Mouse (Mus musculus) liver, embryonic 13.5 days (tissue): ENCODE results near the gene Ift140. TPM values are rescaled to one million over a fixed set of nuclear protein-coding genes. Genes with fewer than 3 reads are reported as not detected.
A peak's percentile ranks its signal among the peaks of the same experiment; 100 is the strongest.

Experiments
- ATAC-seq: fragments of 200-750 bp; cut with Nextera tagmentation; 2 replicates; pipeline ENCODE4 v1.8.0; 2017; ENCODE audit warnings: low read depth, mild to moderate bottlenecking, moderate number of reproducible peaks, moderate library complexity
- DNase-seq: peaks from one replicate; pipeline ENCODE4 v3.0.0; 2022
- H3K27ac ChIP-seq: fragments of 300-500 bp; sonication (generic); 2 replicates; pipeline ENCODE4 v1.5.1; 2015; ENCODE audit warnings: moderate library complexity, mild to moderate bottlenecking, inconsistent platforms
- H3K27me3 ChIP-seq: fragments of 300-500 bp; sonication (generic); 2 replicates; pipeline ENCODE4 v1.6.1; 2015; ENCODE audit warnings: mild to moderate bottlenecking, inconsistent platforms
- H3K36me3 ChIP-seq: fragments of 300-500 bp; sonication (generic); 2 replicates; pipeline ENCODE4 v1.6.1; 2015; ENCODE audit warnings: mild to moderate bottlenecking, inconsistent platforms
- H3K4me1 ChIP-seq: fragments of 300-500 bp; sonication (generic); replicated peaks from 2 replicates; pipeline ENCODE4 v1.6.1; 2015; ENCODE audit warnings: inconsistent platforms
- H3K4me2 ChIP-seq: fragments of 300-500 bp; sonication (generic); 2 replicates; pipeline ENCODE4 v1.6.1; 2015; ENCODE audit warnings: inconsistent platforms, mild to moderate bottlenecking, moderate library complexity
- H3K4me3 ChIP-seq: fragments of 300-500 bp; sonication (generic); replicated peaks from 2 replicates; pipeline ENCODE4 v1.5.1; 2015; ENCODE audit warnings: mild to moderate bottlenecking, inconsistent platforms
- H3K9ac ChIP-seq: fragments of 300-500 bp; sonication (generic); 2 replicates; pipeline ENCODE4 v1.6.1; 2015; ENCODE audit warnings: mild to moderate bottlenecking, inconsistent platforms
- H3K9me3 ChIP-seq: fragments of 300-500 bp; sonication (generic); replicated peaks from 2 replicates; pipeline ENCODE4 v1.6.1; 2016; ENCODE audit warnings: inconsistent platforms
- WGBS: fragments of 180-500 bp; shearing (Covaris S2); methylation state at CpG from one replicate; pipeline ENCODE4 v1.1.7; 2015; ENCODE audit not compliant: insufficient replicate concordance; 5-methylcytosine and 5-hydroxymethylcytosine counted together
- polyA plus RNA-seq: library from polyadenylated mRNA; unstranded; fragments of >200 nt; fragmentation: Nextera tagmentation; extraction: Ambion mirVana; gene quantifications from 2 replicates; pipeline ENCODE4 v1.2.1, GENCODE M21; 2015

The Ift140 gene
- polyA plus RNA-seq: 94.4 and 99.3 TPM in 2 replicates

GRCm38 (mm10) chr17:25015655-25016291, at the start of gene Ift140, which contains the start of gene Cramp1l:
TSS of gene Ift140 (plus strand) at chr17:25016085.
TSS of gene Cramp1l (minus strand) at chr17:25015788.
- peak within 1 kb of the TSS; percentile 95 for H3K27ac ChIP-seq
- peaks cover 39% of the 10 kb centered on the region for H3K36me3 ChIP-seq
- H3K4me2 ChIP-seq: peak within 1 kb of the TSS; percentile 93
- H3K9me3 ChIP-seq: no peaks in the 10 kb centered on the region
- peaks cover 37% of the 10 kb centered on the region for H3K4me1 ChIP-seq
- peak within 1 kb of the TSS; percentile 99 for H3K9ac ChIP-seq
- no peaks in the 10 kb centered on the region for H3K27me3 ChIP-seq
- under 1% methylated on average over 62 of the region's 62 CpGs for WGBS
- peak within 1 kb of the TSS; percentile 100 for H3K4me3 ChIP-seq
- ATAC-seq (peak; percentile 93), DNase-seq (peak; percentile 99)

DNA sequence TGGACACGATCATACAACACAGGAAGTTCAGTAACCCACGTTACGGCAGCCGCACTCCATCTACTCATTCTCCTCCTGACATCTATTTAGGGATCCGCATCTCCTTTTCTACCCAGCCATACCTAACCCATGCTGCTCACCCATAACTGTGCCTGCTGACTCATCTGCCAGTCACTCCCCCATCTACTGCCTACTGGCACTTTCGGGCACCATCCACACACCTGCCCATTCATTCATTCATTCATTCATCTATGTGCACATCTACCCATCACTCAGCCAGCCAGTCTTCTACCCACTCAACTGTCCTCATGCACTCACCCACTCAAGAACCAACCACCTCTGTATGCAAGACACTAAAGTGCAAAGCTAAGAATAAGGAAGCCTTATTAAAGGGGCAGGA, 28.7 kb upstream of the Ift140 start:
- no peak for DNase-seq
- Histone ChIP-seq H3K9me3 (no peaks in the 10 kb centered on the region), H3K4me1 (no peaks in the 10 kb centered on the region), H3K9ac (no peak overlapping the region), H3K4me3 (no peak overlapping the region), H3K4me2 (no peak overlapping the region), H3K27me3 (no peaks in the 10 kb centered on the region), H3K27ac (no peak overlapping the region), H3K36me3 (peaks cover 96% of the 10 kb centered on the region)
- WGBS: 88% methylated on average over 6 of the region's 6 CpGs
- no peak for ATAC-seq

DNA sequence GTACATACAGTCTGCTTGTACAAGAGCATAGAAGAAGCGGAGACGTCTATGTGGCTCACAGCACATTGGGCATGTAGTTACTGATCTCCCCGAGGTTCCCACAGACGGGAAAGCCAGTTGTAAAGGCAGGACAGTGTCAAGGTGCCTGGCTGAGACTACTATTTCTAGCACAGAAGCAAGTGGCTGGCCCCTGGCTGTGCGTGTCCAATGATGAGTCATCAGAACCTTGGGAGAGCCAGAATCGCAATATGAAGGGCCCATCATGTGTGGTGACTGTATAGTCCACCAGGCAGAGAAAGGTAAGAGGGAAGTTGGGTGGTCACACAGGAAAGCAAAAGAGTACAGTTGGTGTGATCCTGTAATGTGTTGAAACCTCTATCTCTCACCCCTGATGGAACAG, 21.2 kb upstream of the Ift140 start:
- WGBS: 90% methylated on average over 6 of the region's 6 CpGs
- H3K9me3 ChIP-seq: no peaks in the 10 kb centered on the region

DNA sequence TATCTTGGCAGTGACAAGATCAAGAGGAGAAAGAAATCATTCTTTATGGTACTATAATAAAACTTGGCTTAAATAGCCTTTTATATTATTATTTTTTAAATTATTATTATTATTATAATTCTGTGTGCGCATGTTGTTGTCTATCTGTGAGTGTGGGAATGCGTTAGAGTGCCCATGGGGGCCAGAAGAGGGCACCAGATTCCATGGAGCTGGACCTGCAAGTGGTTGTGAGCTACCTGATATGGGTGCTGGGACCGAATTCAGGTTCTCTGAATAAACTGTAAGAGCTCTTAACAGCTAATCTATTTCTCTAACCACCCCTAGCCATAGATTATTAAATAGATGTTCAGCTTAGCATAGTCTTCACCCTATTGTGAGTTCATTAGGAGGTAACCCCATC, 10.8 kb upstream of the Ift140 start:
- Histone ChIP-seq H3K4me3 (no peak overlapping the region), H3K27me3 (no peaks in the 10 kb centered on the region), H3K9me3 (no peaks in the 10 kb centered on the region), H3K4me2 (no peak overlapping the region), H3K9ac (no peak overlapping the region), H3K27ac (no peak overlapping the region), H3K36me3 (peaks cover 84% of the 10 kb centered on the region), H3K4me1 (peaks cover 12% of the 10 kb centered on the region)
- ATAC-seq (no peak), DNase-seq (no peak)
- WGBS: 88% methylated on average over 3 of the region's 3 CpGs

More for the DNA sequence above, 21.2 kb upstream of the Ift140 start:
- Histone ChIP-seq H3K27ac (no peak overlapping the region), H3K27me3 (no peaks in the 10 kb centered on the region), H3K36me3 (peaks cover 98% of the 10 kb centered on the region), H3K4me1 (no peaks in the 10 kb centered on the region), H3K4me2 (no peak overlapping the region), H3K4me3 (no peak overlapping the region), H3K9ac (no peak overlapping the region)
- DNase-seq: no peak
- no peak for ATAC-seq

GRCm38 (mm10) chr17:25007480-25007879, 8.4 kb upstream of the Ift140 start:
- H3K36me3 ChIP-seq: peaks cover 86% of the 10 kb centered on the region
- ATAC-seq: no peak

DNA sequence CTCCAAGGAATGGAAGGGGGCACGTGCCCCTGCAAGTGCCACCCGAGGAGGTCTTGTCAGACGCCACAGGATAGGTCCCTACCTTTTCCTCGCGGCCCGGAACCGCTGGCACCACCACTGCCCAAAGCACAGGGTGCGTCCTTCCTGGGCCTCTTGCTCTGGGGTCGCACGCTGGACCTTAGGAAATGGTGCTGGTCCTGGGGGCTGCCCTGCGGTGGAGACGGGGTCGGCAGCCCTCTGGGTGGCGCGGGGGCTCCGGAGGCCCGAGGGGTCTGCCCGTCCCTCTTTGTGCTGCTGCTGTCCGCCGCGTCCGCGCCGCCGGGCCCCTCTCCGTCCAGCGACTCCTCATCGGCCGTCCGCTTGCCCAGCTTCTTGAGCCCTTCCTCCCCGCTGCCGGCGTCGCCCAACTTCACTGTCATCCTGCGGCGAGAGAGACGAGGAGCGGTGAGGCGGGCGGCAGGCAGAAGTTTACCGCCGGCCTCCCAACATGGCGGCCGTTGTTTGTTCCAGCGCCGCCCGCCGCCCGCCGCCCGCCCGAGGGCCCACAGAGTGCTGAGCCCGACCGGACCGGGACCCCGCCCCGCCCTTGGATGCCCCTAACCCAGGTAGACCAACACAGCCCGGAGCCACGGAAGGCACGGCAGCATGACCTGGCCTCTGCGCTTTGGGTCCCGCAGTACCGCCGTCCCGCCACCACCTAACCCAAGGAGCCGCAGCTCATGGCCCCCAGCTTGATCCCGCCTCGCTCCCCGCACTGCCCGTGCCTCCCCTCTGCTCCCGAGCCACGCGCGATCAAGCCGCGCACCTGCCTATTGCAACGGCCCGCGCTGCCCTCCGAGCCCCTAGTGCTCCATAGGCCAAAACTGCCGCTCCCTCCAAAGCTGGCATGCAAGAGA, 2.0 kb upstream of the Ift140 start:
- H3K9ac ChIP-seq: peak overlapping the region; percentile 99
- under 1% methylated on average over 81 of the region's 81 CpGs for WGBS
- DNase-seq: peak; percentile 43
- H3K4me2 ChIP-seq: peak overlapping the region; percentile 90
- no peaks in the 10 kb centered on the region for H3K9me3 ChIP-seq
- peaks cover 44% of the 10 kb centered on the region for H3K36me3 ChIP-seq
- H3K27me3 ChIP-seq: no peaks in the 10 kb centered on the region
- H3K4me1 ChIP-seq: peaks cover 41% of the 10 kb centered on the region
- H3K27ac ChIP-seq: peak overlapping the region; percentile 95
- ATAC-seq: no peak
- H3K4me3 ChIP-seq: peak overlapping the region; percentile 100

More at GRCm38 (mm10) chr17:25007480-25007879, 8.4 kb upstream of the Ift140 start:
- DNase-seq: no peak
- H3K4me2 ChIP-seq: no peak overlapping the region
- no peaks in the 10 kb centered on the region for H3K27me3 ChIP-seq
- H3K9ac ChIP-seq: no peak overlapping the region
- H3K4me3 ChIP-seq: no peak overlapping the region
- H3K9me3 ChIP-seq: no peaks in the 10 kb centered on the region
- peaks cover 25% of the 10 kb centered on the region for H3K4me1 ChIP-seq
- no peak overlapping the region for H3K27ac ChIP-seq

DNA sequence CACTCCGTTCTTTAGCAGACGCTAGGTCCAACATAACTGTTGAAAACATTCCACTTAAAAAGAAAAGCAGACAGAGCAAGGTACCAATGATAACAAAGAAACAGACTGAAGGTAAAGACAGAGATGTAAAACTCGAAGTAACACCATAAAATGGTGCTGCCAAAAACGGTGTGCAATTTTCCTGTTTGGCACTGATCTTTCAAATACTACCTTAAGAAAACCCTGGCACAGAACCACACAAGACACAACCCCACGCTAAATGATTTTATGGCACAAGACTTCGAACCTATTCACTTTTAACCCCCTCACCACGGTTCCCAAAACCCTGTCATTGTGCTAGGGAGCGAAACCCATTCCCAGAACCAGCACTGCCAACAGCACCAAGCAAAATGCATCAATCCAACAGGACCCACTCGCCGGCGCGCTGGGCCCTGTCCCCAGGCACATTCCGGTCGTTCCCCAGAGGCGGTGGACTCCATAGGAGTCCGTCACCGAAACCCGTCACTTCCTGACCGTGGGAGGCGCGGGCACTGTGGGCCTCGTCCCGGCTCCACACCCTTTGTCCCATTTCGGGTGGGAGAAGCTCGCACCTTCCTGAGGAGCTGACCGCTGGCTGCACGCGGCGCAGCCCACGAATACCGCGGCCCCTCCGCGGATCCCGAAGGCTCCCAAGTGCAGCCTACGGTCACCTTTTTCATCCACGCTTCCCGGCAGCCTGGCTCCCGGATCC, 879 bp upstream of the Ift140 start:
- Histone ChIP-seq H3K36me3 (peaks cover 40% of the 10 kb centered on the region), H3K9ac (peak overlapping the region; percentile 99), H3K4me2 (peak overlapping the region; percentile 90), H3K27me3 (no peaks in the 10 kb centered on the region), H3K4me1 (peaks cover 37% of the 10 kb centered on the region), H3K27ac (peak overlapping the region; percentile 95), H3K4me3 (peak overlapping the region; percentile 100), H3K9me3 (no peaks in the 10 kb centered on the region)
- DNase-seq (peak; percentile 38), ATAC-seq (no peak)
- WGBS: under 1% methylated on average over 39 of the region's 39 CpGs

DNA sequence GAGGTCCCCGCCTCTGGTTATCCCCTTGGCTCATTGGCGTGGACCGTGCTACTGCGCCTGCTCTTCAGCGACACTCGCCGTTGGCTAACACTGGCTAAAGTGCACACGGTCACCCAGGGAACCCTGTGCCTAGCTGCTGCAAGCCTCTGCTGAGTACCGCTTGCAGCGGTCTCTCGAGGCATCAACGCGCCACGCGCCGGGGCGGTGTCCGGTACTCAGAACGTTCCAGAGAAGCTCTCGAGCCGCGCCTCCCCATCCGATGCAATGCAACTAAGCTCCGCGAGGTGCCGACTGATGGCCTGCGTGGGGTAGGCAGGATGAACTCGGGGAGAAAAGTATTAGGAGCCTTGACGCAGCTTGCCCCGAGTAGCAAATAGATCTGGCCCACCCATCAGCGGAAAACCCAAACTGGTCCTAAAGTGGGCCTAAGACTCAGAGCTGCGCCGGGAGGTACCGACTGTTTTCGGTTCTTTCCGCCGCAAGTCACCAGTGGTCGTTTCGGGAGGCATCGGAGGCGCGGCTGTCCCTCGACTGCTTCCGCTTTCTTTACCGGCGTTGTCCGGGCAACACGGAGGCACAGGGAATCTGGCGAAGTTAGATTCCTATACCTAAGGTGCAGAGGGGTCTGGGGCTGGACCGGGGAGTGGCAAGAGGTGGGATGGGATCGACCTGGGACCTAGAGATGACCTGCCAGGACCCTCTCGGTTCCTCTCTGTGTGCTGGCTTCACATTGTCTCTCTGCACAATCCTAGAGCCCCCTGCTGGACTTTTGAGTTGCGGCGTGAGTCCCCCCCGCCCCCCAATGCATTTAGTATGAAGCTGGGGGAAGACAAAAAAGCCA, 627 bp downstream of the Ift140 start:
- peak overlapping the region; percentile 80 for H3K4me3 ChIP-seq
- peak; percentile 81 for DNase-seq
- ATAC-seq: peak; percentile 83
- H3K36me3 ChIP-seq: peaks cover 31% of the 10 kb centered on the region
- under 1% methylated on average over 55 of the region's 55 CpGs for WGBS
- no peaks in the 10 kb centered on the region for H3K27me3 ChIP-seq
- peak overlapping the region; percentile 93 for H3K4me2 ChIP-seq
- peak overlapping the region; percentile 81 for H3K9ac ChIP-seq
- H3K9me3 ChIP-seq: no peaks in the 10 kb centered on the region
- H3K27ac ChIP-seq: peak overlapping the region; percentile 93
- H3K4me1 ChIP-seq: peaks cover 34% of the 10 kb centered on the region

DNA sequence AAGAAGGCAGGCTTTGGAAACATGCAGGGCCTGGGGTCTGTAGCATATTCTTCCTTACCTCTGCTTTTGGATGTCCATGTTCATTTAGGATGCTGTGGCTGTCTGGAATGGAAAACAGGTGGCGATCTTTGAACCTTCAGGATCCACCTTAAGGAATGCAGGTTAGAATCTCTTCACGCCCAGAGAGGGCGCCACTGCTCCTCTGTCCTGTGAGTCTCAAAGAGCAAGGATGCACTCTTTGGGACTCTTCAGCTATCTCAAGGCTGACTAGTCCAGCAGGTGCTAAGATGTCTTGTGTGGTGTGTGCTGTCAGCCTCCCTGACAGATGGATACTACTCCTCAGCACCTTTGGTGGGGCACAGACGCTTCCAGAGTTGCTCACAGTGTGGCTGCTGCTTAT, 20.3 kb downstream of the Ift140 start:
- Histone ChIP-seq H3K4me3 (no peak overlapping the region), H3K4me1 (no peaks in the 10 kb centered on the region), H3K36me3 (peaks cover 12% of the 10 kb centered on the region; the same call in 1 of the 2 replicates), H3K27ac (no peak overlapping the region), H3K9ac (no peak overlapping the region), H3K9me3 (no peaks in the 10 kb centered on the region), H3K27me3 (no peaks in the 10 kb centered on the region), H3K4me2 (no peak overlapping the region)
- ATAC-seq (no peak), DNase-seq (no peak)
- 61% methylated on average over 4 of the region's 4 CpGs for WGBS

- Histone ChIP-seq H3K27ac (no peak overlapping the region), H3K4me2 (no peak overlapping the region), H3K27me3 (no peaks in the 10 kb centered on the region), H3K9ac (no peak overlapping the region), H3K9me3 (no peaks in the 10 kb centered on the region), H3K36me3 (peaks cover 3% of the 10 kb centered on the region), H3K4me1 (no peaks in the 10 kb centered on the region), H3K4me3 (no peak overlapping the region)
- no peak for DNase-seq
- ATAC-seq: no peak
- 31% methylated on average over 7 of the region's 7 CpGs for WGBS
These were observed 29.0 kb downstream of the Ift140 start for GRCm38 (mm10) chr17:25044879-25045278.
